Mouse (Mus musculus) right cerebral cortex, postnatal 36 days (tissue): Measurements from ENCODE around the gene Gm3005.
"Not testable (repeated sequence)": the region's sequence is repeated elsewhere in the genome, so short reads cannot be mapped to it uniquely, and the experiment has no call there.

Source experiments
- DNase-seq, 2 experiments: peaks; one replicate each; pipeline ENCODE4 v3.0.0; 2022; ENCODE audit warnings: low spot score in 2 of 2, mixed read lengths in 1 of 2

The Gm3005 gene

DNA sequence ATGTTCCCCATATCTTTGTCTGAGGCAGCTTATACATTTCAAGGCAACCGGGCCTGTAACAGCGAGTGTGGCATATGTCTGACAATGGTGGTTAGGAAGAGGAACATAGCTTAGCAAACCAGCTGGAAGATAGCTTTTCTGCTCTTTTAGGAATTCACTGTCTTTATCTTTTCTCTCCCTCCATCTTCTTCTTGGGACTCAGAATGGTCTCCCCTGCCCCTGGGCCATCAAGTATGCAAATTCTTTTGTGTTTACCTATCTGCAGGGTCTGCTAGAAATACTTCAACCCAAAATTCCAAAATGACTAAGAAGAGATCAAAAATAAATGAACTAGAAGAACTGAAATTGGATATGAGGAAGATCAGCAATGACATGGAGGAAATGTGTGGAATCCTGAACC is at the start of gene Gm3005:
Gm3005 (plus strand) TSS at position 301 of the 400 bp plus-strand sequence.
- DNase-seq = not testable (repeated sequence)

DNA sequence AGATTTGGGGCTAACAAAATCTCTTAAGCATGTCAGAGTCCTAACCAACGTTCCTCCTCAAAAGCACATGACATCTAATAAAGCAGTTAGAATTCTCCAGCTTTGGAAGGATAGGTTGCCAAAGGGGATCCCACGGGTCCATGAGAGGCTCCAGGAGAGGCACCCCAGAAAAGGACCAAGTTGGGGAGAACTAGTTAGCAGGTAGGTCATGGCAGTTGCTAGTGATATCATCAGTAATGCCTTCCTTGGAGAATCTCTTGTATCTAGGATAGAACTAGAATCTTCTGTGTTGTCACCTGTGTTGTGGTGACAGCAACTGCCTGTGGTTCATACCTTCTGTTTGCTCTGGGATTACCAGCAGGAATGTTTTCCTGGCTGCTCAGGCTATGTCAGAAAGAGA is 33.1 kb upstream of the Gm3005 start, which contains the start of gene Gm10413:
Gm10413 (plus strand) TSS at position 301 of the 400 bp plus-strand sequence.
- not testable (repeated sequence) for DNase-seq

DNA sequence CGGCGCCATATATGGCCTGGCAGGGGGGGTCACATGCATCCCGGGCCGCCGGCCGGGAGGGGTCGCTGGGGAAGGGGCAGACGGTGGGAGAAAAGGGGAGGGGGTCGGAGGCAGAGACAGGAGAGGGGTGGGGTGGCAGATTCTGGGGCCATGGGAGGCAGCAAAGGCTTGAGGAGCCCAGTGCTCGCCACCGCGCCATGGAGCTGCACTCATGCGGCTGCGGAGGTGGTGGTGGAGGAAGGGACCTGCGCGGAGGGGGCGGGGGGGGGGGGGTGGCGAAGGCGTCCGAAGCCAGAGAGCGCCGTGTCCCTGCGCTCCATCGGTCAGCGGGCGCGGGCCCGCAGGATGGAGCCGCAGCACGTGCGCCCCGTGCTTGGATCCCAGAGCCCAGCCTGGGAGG is 15.6 kb upstream of the Gm3005 start, which contains the start of gene Gm10409:
Gm10409 (plus strand) TSS at position 301 of the 400 bp plus-strand sequence.
- not testable (repeated sequence) for DNase-seq

DNA sequence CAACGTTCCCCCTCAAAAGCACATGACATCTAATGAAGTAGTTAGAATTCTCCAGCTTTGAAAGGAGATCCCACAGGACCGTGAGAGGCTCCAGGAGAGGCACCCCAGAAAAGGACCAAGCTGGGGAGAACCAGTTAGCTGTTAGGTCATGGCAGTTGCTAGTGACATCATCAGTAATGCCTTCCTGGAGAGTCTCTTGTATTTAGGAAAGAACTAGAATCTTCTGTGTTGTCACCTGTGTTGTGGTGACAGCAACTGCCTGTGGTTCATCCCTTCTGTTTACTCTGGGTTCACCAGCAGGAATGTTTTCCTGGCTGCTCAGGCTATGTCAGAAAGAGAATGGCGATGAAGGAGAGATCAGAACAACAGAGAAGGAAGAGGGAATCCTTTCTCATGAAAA is 21.2 kb downstream of the Gm3005 start, which contains the start of gene Gm10408:
Gm10408 (plus strand) TSS at position 301 of the 400 bp plus-strand sequence.
- not testable (repeated sequence) for DNase-seq

DNA sequence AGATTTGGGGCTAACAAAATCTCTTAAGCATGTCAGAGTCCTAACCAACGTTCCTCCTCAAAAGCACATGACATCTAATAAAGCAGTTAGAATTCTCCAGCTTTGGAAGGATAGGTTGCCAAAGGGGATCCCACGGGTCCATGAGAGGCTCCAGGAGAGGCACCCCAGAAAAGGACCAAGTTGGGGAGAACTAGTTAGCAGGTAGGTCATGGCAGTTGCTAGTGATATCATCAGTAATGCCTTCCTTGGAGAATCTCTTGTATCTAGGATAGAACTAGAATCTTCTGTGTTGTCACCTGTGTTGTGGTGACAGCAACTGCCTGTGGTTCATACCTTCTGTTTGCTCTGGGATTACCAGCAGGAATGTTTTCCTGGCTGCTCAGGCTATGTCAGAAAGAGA is 206.3 kb downstream of the Gm3005 start, which contains the start of gene Gm3012:
Gm3012 (plus strand) TSS at position 301 of the 400 bp plus-strand sequence.
- DNase-seq = not testable (repeated sequence)
